Mouse (Mus musculus): ENCODE data around the gene Adra2c. TPM values are rescaled to one million over a fixed set of nuclear protein-coding genes. Genes with fewer than 3 reads are reported as not detected.

Gene Adra2c
- total RNA-seq (2021): 0.82 TPM in 1 of 2 replicates, not detected in the other
- long read RNA-seq, partial matches to known transcripts: 0 of 3 reads
- long read RNA-seq, other reads (novel, unspliced or antisense): 0 of 3 reads

- DNase-seq: no peak
Observed at GRCm38 (mm10) chr5:35278019-35278418, at the start of gene Adra2c. TSS of gene Adra2c (plus strand) at chr5:35278319.

- DNase-seq: no peak
Observed at GRCm38 (mm10) chr5:35233142-35233541, 45.0 kb upstream of the Adra2c start.

GRCm38 (mm10) chr5:35237757-35238156, 40.4 kb upstream of the Adra2c start:
- DNase-seq: no peak

- no peak for DNase-seq
Observed at GRCm38 (mm10) chr5:35238627-35239026, 39.5 kb upstream of the Adra2c start.

- DNase-seq: no peak
Observed at GRCm38 (mm10) chr5:35241556-35241955, 36.6 kb upstream of the Adra2c start.

- DNase-seq: no peak
Observed at GRCm38 (mm10) chr5:35244204-35244603, 33.9 kb upstream of the Adra2c start.

GRCm38 (mm10) chr5:35245555-35246273, 32.4 kb upstream of the Adra2c start:
- no peak for DNase-seq

- DNase-seq: no peak
Observed at GRCm38 (mm10) chr5:35254964-35255716, 23.0 kb upstream of the Adra2c start.

GRCm38 (mm10) chr5:35263716-35264115, 14.4 kb upstream of the Adra2c start:
- DNase-seq: no peak

GRCm38 (mm10) chr5:35267486-35267885, 10.6 kb upstream of the Adra2c start:
- DNase-seq: no peak

GRCm38 (mm10) chr5:35275356-35275755, 2.8 kb upstream of the Adra2c start:
- DNase-seq: no peak

GRCm38 (mm10) chr5:35278741-35279695, 899 bp downstream of the Adra2c start:
- peak; percentile 65 for DNase-seq

- peak; percentile 9 for DNase-seq
Observed at GRCm38 (mm10) chr5:35279696-35280001, 1.5 kb downstream of the Adra2c start.

GRCm38 (mm10) chr5:35280002-35280782, 2.1 kb downstream of the Adra2c start:
- peak; percentile 33 for DNase-seq

- DNase-seq: no peak
Observed at GRCm38 (mm10) chr5:35280783-35281165, 2.7 kb downstream of the Adra2c start.

- no peak for DNase-seq
Observed at GRCm38 (mm10) chr5:35285281-35285680, 7.2 kb downstream of the Adra2c start.

GRCm38 (mm10) chr5:35286190-35286589, 8.1 kb downstream of the Adra2c start:
- DNase-seq: no peak

GRCm38 (mm10) chr5:35299621-35300020, 21.5 kb downstream of the Adra2c start:
- DNase-seq: peak; percentile 30

GRCm38 (mm10) chr5:35304191-35304590, 26.1 kb downstream of the Adra2c start:
- DNase-seq: no peak

GRCm38 (mm10) chr5:35305332-35305731, 27.2 kb downstream of the Adra2c start:
- no peak for DNase-seq

GRCm38 (mm10) chr5:35306692-35307091, 28.6 kb downstream of the Adra2c start:
- DNase-seq: no peak

- no peak for DNase-seq
Observed at GRCm38 (mm10) chr5:35309853-35310252, 31.7 kb downstream of the Adra2c start.
